Mouse (Mus musculus): Measurements from ENCODE around the gene Rnf215. TPM values are rescaled to one million over a fixed set of nuclear protein-coding genes. Genes with fewer than 3 reads are reported as not detected.

The Rnf215 gene
- 56.0 TPM for polyA plus RNA-seq (2017; shearing (Covaris generic))

GRCm38 (mm10) chr11:4134986-4135935 is at the start of gene Rnf215:
Rnf215 (plus strand) TSS chr11:4135202.

GRCm38 (mm10) chr11:4095171-4096053 is 39.6 kb upstream of the Rnf215 start, which contains the start of gene Mtfp1:
Mtfp1 (minus strand) TSS chr11:4095445.

GRCm38 (mm10) chr11:4122742-4123579 is 12.0 kb upstream of the Rnf215 start, which contains the start of gene Sec14l2:
Sec14l2 (minus strand) TSS chr11:4123415.

GRCm38 (mm10) chr11:4159808-4160708 is 25.1 kb downstream of the Rnf215 start, which contains the start of the genes Ccdc157 and Sf3a1:
Ccdc157 (minus strand) TSS chr11:4160293.
Sf3a1 (plus strand) TSS chr11:4160350.

GRCm38 (mm10) chr11:4186486-4187317 is 51.7 kb downstream of the Rnf215 start, which contains the start of gene Tbc1d10a:
Tbc1d10a (plus strand) TSS chr11:4186789.

Other genes with a start within 250 kb of the Rnf215 start
- gene 4921536K21Rik, start 240.1 kb upstream of the Rnf215 start, polyA plus RNA-seq (2017; shearing (Covaris generic)) = not detected
- 0.22 TPM for gene Dusp18, start 240.0 kb upstream of the Rnf215 start, polyA plus RNA-seq (2017; shearing (Covaris generic))
- gene Slc35e4, start 220.5 kb upstream of the Rnf215 start, polyA plus RNA-seq (2017; shearing (Covaris generic)) = 1.7 TPM
- 28.9 TPM for gene Tcn2, start 203.0 kb upstream of the Rnf215 start, polyA plus RNA-seq (2017; shearing (Covaris generic))
- 90.5 TPM for gene Pes1, start 171.2 kb upstream of the Rnf215 start, polyA plus RNA-seq (2017; shearing (Covaris generic))
- not detected for gene 4930556J24Rik, start 158.4 kb upstream of the Rnf215 start, polyA plus RNA-seq (2017; shearing (Covaris generic))
- 0.18 TPM for gene Gal3st1, start 151.6 kb upstream of the Rnf215 start, polyA plus RNA-seq (2017; shearing (Covaris generic))
- gene Sec14l4, start 103.7 kb upstream of the Rnf215 start, polyA plus RNA-seq (2017; shearing (Covaris generic)) = not detected
- gene Sec14l3, start 70.4 kb upstream of the Rnf215 start, polyA plus RNA-seq (2017; shearing (Covaris generic)) = not detected
- 1.7 TPM for gene Mtfp1, start 39.8 kb upstream of the Rnf215 start, polyA plus RNA-seq (2017; shearing (Covaris generic))
- gene Sec14l2, start 11.8 kb upstream of the Rnf215 start, polyA plus RNA-seq (2017; shearing (Covaris generic)) = 1.4 TPM
- gene Ccdc157, start 25.1 kb downstream of the Rnf215 start, polyA plus RNA-seq (2017; shearing (Covaris generic)) = 3.8 TPM
- 74.4 TPM for gene Sf3a1, start 25.1 kb downstream of the Rnf215 start, polyA plus RNA-seq (2017; shearing (Covaris generic))
- 120 TPM for gene Tbc1d10a, start 51.6 kb downstream of the Rnf215 start, polyA plus RNA-seq (2017; shearing (Covaris generic))
- 52.7 TPM for gene Castor1, start 83.0 kb downstream of the Rnf215 start, polyA plus RNA-seq (2017; shearing (Covaris generic))
- 38.5 TPM for gene Osm, start 101.2 kb downstream of the Rnf215 start, polyA plus RNA-seq (2017; shearing (Covaris generic))
- gene Lif, start 122.4 kb downstream of the Rnf215 start, polyA plus RNA-seq (2017; shearing (Covaris generic)) = 3.5 TPM

Data from CD4-positive, CD25-positive, alpha-beta regulatory T cell (primary cell).